Mouse (Mus musculus): ENCODE data around the gene Zfp648. TPM values are rescaled to one million over a fixed set of nuclear protein-coding genes. Genes with fewer than 3 reads are reported as not detected.

Zfp648 gene
- total RNA-seq, 1 experiment from 2014 or later, result 0.30 TPM

DNA sequence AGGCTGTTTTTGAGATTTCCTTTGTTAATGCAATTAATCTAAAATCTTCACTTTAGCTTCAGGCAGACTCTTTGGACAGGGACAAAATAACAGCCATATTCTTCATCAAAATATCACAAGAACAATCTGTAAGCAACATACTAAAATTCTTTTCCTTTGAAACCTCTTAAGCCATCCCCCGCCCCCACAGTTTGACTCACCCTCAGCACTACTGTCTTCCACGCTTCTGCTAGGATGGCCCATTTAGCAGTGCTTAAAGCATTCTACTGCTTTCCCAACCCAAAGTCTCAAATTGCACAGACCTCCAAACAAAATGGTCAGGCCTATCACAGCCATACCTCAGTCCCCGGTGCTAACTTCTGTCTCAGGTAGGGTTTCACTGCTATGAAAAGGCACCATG is 19.6 kb downstream of the Zfp648 start:
- no peak for DNase-seq

DNA sequence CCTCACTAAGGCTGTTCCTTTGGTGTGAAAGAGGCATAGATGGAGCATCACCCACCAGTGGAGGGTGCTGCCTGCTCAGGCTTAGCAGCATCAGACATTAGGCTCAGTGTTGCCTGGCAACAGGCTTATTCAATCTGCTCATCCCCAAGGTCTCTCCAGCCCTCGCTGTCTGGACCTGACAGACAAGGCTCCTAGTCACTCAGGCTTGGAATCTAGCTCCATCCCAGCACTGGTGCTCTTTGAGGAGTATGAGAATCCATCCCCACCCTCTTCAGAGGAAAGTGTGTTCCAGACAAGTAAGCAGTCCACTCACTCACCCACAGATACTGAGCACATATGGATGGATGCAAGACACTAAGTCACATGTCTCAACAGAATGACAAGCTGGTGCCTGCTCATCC is 22.8 kb downstream of the Zfp648 start:
- no peak for DNase-seq

DNA sequence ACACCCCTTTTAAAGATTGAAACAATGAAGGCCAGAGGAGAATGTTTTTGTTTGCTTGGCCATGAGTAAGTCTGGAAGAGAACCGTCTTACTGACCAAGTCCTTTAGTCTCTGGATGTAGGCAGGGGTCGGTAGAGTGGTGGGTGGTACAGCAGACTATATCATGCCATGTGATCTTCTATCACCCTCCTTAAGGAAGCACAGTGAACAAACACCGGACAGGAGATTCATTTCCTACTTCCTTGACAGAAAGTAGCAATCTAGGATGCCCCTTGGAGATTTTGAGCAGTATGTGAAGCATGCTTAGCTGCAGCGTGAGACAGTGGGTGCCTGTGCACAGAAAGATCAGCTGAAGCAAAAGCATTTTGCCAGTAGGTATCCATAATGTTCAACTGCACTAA is 31.6 kb downstream of the Zfp648 start:
- no peak for DNase-seq

DNA sequence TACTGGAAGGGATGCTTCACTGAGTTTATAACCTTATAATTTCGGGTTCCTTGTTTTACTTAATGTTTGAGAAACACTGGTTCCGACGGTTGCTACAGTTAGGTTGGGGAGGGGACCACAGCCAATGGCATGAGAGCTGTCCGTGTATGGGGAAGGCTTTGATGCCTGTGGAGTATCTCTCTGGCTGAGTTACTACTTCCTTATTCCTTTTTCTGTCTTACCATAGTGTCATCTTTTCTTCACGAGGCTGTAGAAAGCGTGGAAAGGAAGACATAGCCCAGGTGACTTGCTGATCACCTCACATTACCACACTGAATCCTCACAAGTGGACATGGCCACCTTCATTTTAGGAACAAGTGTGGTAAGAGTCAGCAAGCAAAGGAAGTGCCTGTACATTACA is 32.0 kb downstream of the Zfp648 start:
- DNase-seq, result no peak

DNA sequence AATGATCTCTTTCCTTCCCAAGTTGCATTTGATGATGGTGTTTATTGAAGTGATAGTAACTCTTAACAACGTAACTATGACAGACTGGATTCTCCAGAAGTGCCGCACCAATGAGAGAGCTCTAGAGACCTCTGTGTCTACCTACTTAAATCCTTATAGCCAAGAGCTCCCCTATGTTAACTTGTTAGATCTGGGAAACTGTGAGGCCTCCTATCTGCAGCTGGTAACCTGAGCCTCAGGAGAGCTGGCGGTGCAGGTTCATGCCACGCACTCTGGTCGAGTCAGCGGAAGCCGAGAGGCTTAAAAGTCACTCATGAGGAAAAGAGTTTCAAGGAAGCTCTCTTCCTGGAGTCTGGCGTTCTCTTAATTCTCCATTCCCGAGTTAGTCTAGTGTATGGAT is 33.8 kb downstream of the Zfp648 start:
- no peak for DNase-seq

DNA sequence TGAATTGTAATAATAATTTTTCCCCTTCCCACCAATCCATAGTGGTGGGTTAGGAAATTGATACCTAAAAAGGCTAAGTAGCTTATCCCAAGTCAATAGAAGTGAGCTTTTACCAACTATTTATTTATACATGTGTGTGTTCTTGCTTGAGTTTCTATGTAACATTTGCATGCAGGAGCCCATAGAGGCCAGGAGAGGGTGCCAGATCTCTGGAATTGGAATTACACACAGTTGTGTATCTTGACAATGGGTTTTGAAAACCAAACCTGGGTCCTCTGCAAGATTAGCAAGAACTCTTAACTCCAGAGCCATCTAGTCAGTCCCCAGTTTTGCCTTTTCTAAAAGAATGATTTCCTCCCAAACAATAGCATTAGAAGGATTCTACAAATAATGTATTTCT is 37.9 kb downstream of the Zfp648 start:
- no peak for DNase-seq

DNA sequence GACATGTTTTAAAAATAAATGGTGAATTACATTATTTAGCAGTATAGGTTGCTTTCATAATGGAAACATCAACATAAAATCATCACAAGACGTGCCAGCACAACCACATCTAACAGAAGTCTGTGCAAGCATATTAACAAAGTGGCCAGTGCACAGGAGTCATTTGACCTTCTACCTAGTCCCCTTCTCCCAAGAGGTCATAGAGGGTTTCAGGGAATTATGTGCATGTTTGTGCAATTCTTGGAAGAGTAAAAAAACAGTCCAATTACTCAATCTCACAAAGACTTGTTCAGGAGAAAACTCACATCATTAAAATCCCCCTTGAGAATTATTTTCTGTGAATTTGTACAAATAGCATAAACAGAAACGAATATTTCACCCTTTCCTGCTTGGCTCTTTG is 50.2 kb downstream of the Zfp648 start:
- DNase-seq, result no peak

DNA sequence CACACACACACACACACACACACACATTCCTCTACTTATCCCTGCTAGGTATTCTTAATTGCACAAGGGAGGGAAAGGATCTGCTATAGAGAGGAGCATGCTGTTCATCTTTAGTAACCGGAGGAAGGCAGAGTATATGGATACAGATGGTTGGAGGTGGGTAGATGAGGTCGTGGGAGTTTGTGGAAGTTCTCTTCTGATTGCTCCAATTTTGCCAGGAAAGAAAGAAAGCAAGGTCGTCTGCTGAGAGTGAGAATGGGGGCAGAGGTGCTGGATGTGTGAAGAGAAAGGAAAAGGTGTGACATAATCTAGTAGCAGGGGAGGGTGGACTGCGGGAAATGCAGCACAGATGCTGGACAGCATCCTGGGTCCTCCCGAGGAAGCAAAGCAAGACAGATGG is 51.8 kb downstream of the Zfp648 start:
- no peak for DNase-seq
